Mouse (Mus musculus) adrenal gland, postnatal 10 days (tissue): ENCODE data around the gene Rbpms2. TPM values are rescaled to one million over a fixed set of nuclear protein-coding genes. Genes with fewer than 3 reads are reported as not detected.
"Not testable (repeated sequence)": the region's sequence is repeated elsewhere in the genome, so short reads cannot be mapped to it uniquely, and the experiment has no call there.

Experiments
- DNase-seq: peaks from one replicate; pipeline ENCODE4 v3.0.0; 2021; ENCODE audit warnings: mixed read lengths
- total RNA-seq, 2 experiments: library from RNA; stranded (reverse); gene quantifications; 2 replicates each; pipeline ENCODE4 v1.2.3; 2021

Rbpms2 gene
- total RNA-seq, 2 experiments from 2014 or later = 49.7 to 61.5 TPM

DNA sequence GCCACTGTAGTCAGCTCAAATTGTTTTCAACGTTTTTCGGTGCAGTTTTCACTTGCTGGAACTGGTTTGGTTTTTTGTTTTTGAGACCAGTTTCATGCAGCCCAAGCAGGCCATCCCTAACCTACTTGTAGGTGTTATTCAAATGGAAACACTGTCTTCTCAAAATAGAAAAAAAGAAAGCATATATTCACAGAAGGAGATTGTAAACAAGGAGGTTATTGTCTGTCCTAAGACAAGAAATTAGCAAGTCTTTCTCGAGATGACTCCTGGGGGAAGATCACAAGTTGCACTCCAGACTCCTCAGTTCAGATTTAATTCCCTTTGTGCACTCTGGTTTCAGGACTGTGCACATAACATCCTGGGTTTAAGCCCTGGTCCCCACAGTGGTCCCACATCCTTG is 10.1 kb upstream of the Rbpms2 start:
- no peak for DNase-seq

DNA sequence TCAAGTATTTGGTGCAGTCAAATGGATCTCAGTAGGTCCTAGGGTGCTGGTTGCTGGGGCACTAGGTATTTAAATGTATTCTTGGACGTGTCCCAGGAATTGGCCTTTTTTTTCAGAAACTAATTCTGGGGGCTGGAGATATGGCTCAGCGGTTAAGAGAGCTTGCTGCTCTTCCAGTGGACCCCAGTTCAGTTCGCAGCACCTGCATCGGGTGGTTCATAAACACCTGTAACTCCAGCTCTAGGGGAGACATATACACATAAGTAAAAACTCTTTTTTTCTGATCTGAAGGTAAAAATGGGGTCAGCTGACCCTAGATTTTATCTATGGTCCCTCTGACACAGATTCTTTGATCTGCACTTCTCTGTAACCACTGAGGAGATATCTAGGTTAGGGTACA is 8.3 kb upstream of the Rbpms2 start:
- no peak for DNase-seq

GRCm38 (mm10) chr9:65621666-65622065 is 7.8 kb upstream of the Rbpms2 start:
- no peak for DNase-seq

- no peak for DNase-seq
Measured at GRCm38 (mm10) chr9:65622826-65623225, 6.6 kb upstream of the Rbpms2 start.

GRCm38 (mm10) chr9:65624266-65624665 is 5.2 kb upstream of the Rbpms2 start:
- DNase-seq = no peak

DNA sequence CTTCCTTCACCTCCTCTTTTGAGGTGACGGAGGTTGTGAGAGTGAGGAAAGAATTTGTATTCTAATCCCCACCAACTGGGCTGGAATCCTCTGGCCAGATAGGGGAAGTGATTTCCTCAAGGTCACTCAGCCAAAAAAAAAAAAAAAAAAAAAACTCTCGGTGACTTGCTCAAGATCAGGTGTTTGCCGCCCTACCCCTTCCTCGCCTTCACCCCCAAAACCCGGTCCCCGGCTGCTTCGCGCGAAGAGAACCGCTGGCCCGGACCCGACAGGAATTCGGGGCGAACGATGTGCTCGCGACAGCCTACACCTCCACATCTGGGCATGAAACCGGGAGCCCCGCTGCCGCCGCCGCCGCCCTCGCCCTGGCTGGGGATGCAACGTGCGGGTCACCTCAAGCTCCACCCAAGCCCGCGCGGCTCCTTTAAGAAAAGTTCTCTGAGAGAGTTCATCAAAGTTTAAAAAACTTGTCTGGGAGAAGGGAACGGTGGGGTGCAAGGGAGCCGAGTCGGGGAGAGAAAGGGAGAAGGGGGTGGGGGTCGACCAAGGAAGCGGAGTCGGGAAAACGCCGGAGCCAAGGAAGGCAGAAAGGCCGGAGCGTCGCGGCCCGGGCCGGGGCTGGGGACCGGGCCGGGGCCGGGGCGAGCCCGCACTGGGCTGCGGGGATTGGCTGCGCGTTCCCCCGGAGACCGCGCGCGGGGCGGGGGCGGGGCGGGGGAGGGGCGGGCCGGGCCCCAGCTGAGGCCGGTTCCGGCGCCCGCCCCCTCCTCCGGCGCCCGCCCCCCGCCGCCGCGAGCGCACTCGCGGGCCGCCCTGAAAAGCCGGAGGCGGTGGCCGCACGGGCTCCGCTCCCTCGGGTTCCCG is 551 bp downstream of the Rbpms2 start:
- peak; percentile 86 for DNase-seq

GRCm38 (mm10) chr9:65630631-65631353 is 1.3 kb downstream of the Rbpms2 start:
- DNase-seq = peak; percentile 70

DNA sequence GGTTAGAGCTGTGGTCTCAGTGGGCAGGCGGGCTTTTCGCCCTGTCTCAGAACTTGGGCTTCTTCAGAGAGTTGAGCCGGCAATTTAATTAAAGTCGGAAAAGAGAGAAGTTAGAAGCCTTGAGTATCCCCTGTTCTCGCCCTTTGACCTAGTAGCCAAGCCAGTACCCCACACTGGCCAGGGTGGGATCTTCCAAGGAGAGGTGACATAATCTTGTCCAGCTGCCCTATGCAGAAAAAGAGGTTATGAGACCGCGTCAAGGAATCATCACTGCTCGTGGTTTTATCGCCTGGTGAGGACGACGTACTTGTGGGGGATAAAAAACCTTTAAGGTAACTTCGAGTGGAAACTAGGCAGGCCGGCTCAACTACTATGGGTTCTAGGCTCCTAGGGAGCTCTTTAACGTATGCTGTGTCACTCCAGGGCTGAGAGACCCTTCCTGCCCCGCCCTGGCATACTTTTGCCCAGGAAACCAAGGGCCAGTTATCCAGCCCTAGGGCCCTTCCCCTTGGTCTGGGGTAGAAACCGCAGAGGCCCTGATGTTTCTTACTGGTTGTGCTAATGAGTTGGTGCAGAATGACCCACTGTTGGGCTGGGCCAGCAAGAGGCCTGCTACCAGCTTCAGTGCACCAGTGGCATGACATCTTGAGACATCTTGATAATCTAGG is 2.0 kb downstream of the Rbpms2 start:
- peak; percentile 22 for DNase-seq

DNA sequence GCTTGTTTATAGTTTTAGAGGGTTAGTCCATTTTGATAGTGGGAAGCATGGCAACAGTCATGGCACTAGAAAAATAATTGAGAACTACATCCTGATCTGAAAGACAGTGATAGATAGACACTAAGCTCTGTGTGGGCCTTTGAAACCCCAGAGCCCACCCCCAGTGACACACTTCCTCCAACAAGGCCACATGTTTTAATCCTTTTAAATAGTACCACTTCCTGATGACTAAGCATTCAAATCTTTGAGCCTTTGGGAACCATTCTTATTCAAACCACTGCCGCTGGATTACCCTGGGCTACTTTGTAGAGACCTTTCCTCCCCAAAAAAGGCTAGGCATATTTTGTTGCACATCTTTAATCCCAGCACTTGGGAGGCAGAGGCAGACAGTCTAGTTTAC is 6.3 kb downstream of the Rbpms2 start:
- peak; percentile 2 for DNase-seq

- no peak for DNase-seq
Measured at GRCm38 (mm10) chr9:65636926-65637325, 7.5 kb downstream of the Rbpms2 start.

DNA sequence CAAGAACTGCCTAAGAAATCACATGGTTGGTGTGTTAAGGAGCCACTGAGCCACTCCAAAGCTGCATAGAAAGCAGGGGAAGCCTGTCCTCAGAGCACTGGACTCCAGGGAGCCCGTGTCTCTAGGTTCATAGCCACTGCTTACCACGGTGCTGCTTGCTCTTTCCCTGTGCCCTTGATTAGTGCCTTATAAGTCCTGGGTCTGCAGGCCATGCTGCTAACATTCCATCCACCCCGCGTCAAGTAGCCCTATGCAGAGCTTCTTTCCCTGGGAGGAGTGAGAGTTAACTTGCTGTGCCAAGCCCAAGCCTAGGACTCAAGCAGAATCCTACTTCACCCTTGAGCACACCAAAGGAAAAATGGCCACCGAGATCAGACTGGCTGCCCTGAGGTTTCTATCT is 9.6 kb downstream of the Rbpms2 start:
- peak; percentile 18 for DNase-seq

DNA sequence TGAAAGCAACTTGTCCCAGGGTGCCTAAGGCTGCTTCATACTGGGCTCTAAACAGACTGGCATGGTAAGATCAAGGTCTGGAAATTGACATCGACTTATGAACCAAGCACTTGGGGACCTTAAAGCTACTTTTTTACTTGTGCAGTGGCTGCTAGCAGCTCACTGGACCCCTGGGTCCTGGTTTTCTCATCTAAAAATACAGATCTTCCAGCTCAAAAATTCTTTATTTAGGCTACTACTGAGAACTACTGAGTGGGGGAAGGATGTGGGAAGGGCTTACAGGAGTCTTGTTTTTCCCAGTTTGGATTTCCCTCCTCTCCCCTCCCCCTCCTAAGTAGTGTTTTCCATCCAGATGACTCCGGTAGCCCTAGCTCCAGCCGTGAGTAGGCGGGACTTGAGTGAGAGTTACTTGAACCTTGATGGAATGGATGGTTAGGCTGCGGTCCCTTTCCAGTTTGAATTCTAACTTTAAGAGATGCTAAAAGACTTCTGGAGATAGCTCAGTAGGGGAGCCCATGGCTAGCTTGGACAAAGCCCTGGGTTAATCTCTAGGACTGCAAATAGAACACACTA is 11.5 kb downstream of the Rbpms2 start:
- no peak for DNase-seq

- no peak for DNase-seq
Measured at GRCm38 (mm10) chr9:65641446-65642052, 12.1 kb downstream of the Rbpms2 start.

GRCm38 (mm10) chr9:65642546-65642945 is 13.1 kb downstream of the Rbpms2 start:
- DNase-seq = no peak

- peak; percentile 38 for DNase-seq
Measured at GRCm38 (mm10) chr9:65644960-65645359, 15.5 kb downstream of the Rbpms2 start.

- DNase-seq = no peak
Measured at GRCm38 (mm10) chr9:65645984-65646383, 16.5 kb downstream of the Rbpms2 start.

- no peak for DNase-seq
Measured at GRCm38 (mm10) chr9:65646782-65647181, 17.3 kb downstream of the Rbpms2 start.

- DNase-seq = no peak
Measured at GRCm38 (mm10) chr9:65648730-65649129, 19.3 kb downstream of the Rbpms2 start.

GRCm38 (mm10) chr9:65649997-65650396 is 20.5 kb downstream of the Rbpms2 start:
- DNase-seq = no peak

DNA sequence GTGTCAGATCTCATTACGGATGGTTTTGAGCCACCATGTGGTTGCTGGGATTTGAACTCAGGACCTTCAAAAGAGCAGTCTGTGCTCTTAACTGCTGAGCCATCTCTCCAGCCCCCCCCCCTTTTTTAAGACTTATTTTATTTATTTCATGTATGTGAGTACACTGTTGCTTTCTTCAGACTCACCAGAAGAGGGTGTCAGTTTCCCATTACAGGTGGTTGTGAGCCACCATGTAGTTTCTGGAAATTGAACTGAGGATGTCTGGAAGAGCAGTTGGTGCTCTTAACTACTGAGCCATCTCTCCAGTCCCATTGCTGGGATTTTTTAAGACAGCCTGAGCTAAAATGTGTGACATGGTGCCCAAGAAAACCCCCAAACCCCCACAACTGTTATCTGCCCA is 22.5 kb downstream of the Rbpms2 start:
- not testable (repeated sequence) for DNase-seq

DNA sequence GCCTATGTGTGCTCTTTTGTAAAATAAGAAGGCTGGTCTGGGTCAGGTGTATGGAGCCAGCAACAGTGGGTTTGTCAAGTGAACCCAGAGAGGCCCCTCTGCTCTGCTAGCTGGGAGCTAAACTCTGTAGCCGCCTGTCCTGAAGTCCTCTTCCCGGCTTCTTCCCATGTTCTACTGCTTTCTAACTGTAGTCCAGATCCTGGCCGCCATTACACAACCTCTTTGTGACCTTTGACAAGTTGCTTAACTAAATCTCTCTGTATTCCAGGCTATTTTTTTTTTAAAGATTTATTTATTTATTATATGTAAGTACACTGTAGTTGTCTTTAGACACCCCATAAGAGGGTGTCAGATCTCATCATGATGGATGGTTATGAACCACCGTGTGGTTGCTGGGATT is 24.3 kb downstream of the Rbpms2 start:
- no peak for DNase-seq

DNA sequence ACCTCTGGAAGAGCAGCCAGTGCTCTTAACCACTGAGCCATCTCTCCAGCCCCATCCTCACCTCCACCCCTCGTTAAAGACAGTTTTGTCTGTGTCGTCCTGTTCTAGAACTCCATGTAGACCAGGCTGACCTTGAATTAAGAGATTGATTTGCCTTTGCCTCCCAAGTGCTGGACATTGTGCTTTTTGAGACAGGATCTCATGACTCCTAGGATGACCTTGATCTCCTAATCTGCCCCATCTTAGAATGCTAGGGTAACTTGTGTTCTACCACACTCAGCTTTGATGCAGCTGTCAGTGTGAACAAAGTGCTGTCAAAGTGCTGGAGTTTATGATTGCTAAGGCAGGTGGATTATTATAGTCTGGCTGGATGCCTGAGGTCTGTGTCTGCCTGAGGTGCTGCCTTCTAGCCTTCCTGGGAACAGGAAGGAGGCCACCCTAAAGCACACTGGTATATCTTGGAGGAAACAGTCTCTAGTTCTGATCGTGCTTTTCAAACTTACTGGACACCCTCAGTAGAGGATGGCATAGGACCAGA is 25.3 kb downstream of the Rbpms2 start:
- DNase-seq = no peak
